Mouse (Mus musculus): ENCODE data around the gene Lrrc8e.

The Lrrc8e gene

GRCm38 (mm10) chr8:4256911-4257310, 30.3 kb downstream of the Lrrc8e start:
- DNase-seq (ENCODE audit: low read depth, low spot score) = no peak

- no peak for DNase-seq (ENCODE audit: low read depth, low spot score)
These were observed 30.7 kb downstream of the Lrrc8e start for GRCm38 (mm10) chr8:4257350-4257749.

- DNase-seq (ENCODE audit: low read depth, low spot score) = no peak
These were observed 31.6 kb downstream of the Lrrc8e start for GRCm38 (mm10) chr8:4258233-4258632.

DNA sequence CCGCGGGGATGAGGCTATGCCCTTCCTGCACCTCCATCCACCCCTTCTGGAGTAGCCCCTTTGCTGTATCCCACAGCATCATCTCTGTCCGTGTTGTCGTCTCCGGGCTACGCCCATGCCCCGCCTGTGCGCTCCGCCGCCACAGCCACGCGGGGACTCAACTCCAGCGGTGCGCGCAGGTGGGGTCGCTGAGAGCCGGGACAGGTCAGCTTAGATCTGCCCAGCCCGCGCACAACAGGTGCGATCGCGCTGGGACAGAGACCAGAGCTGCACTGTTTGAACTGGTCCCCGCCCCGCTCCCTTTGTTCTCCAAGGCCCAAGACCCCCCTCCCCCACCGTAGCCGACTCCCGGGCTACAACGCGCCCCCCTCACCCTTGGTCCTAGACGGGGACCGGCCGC, 32.1 kb downstream of the Lrrc8e start:
- DNase-seq (ENCODE audit: low read depth, low spot score) = no peak

- DNase-seq (ENCODE audit: low read depth, low spot score) = peak; percentile 82
These were observed 32.6 kb downstream of the Lrrc8e start, which contains the start of gene Ctxn1 for GRCm38 (mm10) chr8:4259125-4259804. TSS of gene Ctxn1 (minus strand) at chr8:4259274.

DNA sequence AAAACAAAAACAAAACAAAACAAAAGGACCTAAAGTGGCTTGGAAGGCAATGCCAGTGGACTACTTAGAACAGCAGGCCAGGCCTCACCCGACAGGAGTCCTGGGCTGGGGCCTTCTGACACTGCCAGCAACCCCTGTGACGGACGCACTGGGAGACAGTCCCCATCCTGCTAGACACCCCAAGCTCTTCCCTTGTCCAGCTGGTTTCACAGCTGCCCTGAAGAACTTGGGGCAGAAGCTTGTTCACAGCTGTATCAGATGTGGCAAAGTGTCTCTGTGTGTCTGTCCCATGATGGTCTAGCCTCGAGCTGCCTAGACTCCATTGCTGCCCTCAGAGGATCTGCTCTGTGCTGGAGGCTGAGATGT, 33.2 kb downstream of the Lrrc8e start:
- DNase-seq (ENCODE audit: low read depth, low spot score) = no peak

DNA sequence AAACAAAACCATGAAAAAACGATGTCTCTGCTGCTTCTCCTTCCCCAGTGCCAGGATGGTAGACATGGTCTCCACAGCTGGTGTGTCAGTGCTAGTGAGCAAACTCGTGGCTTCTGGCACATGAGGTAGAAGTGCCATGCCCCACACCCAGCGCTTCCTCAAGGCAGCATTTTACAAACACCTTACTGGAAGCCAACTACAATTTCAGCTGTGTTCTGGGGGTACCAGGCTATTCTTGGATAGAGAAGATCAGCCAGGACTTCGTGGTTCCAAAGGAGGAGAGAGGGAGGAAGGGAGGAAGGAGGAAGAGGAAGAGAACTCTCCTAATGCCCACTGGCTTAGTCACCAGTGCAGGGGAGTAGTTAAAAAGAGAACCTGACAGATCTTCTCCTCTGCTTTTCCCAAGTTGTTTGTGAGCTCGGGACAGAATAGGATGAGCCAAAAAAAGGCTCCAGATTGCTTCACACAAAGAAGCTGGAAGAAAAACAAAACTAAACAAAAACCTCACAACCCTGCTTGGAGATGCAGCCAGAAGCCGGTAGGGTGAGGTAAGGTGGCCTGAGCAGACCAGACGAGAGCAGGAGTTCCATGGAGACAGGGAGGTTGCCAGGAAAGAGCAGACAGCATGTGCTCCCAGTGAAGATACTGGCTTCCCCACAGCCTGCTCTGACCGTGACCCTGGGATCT, 36.6 kb downstream of the Lrrc8e start:
- DNase-seq (ENCODE audit: low read depth, low spot score) = no peak

DNA sequence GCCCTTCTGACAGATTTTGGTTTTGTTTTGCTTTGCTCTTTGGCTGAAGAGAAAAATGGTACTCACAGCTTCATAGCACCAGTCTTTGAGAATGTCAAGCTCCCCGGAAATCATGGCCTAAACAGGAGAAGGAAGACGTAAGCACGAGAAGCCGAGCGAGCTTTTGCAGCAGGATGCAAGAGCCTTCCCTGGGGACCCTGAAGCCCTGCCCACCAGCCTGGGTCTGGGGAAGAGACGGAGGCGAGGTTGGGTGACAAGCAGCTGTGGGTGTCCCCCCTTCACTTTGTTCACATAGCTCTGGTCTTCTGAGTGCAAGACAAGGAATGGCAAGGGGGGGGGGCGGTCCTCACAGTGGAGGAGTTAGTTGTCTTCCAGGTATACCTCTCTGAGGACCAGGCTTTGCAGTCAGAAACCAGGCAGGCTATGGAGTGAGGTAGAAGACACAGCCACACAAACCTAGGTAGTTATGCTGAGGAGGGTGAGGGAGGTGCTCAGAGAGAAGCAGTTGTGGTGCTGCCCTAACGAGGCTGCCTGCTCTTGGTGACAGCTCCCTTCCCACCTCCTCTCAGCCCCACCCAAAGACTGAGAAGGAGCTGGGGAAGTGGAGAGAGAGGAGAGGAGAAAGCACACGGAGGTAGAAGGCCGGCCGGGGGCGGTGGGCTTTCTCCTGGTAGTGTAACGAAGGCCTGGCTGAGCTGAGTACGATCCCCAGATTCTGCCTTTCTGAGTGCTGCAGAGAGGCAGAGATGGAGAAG, 38.7 kb downstream of the Lrrc8e start:
- DNase-seq (ENCODE audit: low read depth, low spot score) = no peak

DNA sequence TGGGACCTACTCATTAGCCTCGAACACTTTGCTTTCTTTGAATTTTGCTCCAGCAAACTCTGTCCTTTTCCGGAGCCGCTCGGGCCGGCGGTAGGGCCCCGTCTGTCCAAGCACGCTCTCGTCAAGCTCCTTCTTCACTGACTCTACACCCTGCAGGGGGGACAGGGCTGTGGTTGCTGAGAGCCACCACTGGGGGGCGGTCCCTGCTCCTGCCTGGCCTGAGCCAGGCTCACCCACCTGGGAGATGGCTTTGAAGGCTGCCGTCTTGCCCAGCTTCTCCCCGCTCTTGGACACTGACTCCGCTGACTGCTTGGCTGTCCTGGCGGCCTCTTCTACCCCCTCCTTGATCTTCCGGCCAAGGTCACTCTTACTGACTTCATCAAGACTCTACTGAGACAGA, 41.0 kb downstream of the Lrrc8e start:
- DNase-seq (ENCODE audit: low read depth, low spot score) = no peak

DNA sequence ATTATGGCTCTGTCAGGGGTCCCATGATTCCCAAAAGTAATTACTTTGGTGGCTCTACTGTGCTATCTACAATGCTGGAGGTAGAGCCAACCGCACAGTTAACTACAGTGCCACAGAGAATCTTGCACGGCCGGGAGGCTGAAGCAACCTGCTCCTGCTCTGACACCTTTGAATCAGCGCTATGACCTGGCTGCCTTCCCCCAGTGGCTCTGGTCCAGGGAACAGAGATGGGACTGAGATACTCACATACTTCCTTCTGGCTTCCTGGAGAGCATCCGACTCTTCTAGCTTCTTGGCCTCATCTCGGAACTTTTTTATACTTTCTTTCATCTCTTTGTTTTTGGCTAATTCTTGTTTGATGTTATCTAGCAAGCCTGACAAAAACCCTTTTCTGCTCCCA, 43.0 kb downstream of the Lrrc8e start:
- DNase-seq (ENCODE audit: low read depth, low spot score) = no peak

- peak; percentile 95 for DNase-seq (ENCODE audit: low read depth, low spot score)
These were observed 48.9 kb downstream of the Lrrc8e start, which contains the start of gene Timm44 for GRCm38 (mm10) chr8:4275275-4276110. TSS of gene Timm44 (minus strand) at chr8:4275913.

DNA sequence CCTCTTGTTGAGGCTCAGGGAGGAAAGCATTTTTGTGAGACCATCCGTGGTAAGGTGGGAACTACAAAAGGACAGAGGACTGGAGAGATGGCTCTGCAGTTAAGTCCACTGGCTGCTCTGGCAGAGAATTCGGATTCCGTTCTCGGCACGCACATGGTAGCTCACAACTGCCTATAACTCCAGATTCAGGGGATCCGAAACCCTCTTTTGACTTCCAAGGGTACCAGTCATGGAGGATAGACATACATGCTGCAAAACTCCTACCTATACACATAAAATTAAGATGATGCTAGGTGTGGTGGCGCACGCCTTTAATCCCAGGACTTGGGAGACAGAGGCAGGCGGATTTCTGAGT, 49.5 kb downstream of the Lrrc8e start:
- DNase-seq (ENCODE audit: low read depth, low spot score) = no peak
